Mouse (Mus musculus) kidney, postnatal 4 days (tissue): ENCODE measurements around the gene Dcps.

ENCODE experiments used
- DNase-seq, 2 experiments: peaks; one replicate each; pipeline ENCODE4 v3.0.0; 2021; ENCODE audit warnings: mixed read lengths in 2 of 2

The Dcps gene

DNA sequence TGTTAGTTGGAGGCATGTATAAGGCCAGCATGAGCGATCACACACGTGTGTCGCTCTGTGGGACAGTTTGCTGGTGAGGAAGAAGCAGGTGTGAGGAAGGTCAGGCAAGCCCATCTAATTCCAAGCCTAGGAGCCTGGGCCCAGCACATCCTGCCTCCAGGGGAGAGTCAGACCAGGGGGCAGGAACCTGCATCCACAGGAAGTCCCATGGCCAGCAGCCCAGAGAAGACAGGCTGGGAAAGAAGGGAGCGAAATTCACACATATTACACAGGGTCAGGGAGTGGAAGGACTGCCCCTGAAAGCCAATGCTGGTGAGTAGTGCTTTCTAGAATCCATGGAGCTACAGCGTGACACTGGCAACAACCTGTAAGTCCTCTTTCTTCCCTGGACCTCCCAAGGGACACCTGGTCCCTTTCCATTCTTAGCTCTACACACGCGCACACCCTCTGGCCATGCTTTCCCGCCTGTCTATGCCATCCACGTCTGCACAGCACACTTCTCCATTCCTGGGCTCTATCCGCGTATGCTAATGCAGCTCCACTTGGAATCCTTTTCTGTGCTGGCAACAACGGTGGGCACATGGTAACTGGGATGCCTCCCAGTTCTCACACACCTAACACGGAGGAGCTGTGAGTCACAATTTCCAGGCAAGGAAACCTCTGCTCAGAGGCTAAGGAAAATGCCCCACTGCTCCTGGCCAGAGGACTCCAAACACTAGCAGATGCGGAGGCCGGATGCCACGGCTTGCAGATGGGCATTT is 44.0 kb downstream of the Dcps start:
- DNase-seq, result peak in 1 of 2 experiments; percentile 40

DNA sequence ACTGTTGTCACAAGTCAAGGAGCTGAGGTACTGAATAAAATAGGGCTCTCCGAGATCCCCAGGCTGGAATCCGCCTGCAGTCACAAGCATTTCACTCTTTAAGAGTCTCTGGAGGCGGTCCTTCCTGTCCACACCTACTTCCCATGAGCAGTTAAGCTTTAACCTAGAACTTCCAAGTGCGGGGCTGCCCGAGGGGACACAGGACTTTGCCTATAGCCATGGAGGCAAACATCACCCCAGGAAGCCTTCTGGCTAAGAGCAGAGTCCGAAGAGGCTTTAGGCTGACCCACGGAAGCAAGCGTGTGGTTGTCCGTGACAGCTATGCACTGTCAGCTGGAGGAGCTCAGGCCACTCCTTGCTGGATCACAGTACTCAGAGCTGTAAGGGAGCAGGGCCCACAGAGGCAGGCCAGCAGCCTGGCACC is 46.9 kb downstream of the Dcps start:
- peak; percentile 30 to 62 for DNase-seq

DNA sequence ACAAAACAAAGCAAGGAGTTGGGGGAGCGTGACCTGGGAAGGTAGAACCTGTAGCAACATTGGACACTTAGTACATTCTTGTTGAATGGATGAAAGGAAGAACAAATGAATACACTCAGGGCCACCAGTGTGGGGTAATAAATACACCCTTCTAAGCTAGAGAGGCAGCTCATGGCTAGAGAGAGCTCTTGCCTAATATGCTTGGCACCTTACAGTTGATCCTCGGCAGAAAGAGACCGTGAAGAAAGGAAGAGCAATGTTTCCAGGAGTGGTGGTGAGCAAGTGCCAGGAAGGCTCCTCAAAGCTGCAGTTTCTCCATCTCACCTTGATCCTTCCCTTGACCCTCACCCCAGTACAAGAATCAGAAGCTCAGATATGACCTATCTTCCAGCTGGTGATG is 47.3 kb downstream of the Dcps start:
- DNase-seq, result no peak

DNA sequence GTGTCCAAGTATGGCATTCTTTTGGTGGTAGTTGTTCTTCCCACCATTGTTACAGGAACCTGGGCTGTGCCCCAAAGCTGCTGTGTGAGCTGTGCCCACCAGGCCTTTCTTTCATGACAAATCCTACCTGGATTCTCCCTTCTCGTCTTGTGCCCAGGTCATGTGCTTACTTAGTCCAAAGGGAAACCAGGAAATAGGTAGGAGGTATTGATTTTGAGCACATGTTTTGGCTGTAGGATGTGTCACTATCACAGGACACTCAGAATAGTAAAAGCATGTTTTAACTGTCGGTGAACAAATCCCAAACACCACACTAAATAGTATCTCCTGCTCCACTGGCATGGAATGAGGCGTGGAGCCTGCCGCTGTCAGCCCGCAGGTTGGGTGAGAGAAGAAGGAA is 48.3 kb downstream of the Dcps start:
- DNase-seq, result no peak

DNA sequence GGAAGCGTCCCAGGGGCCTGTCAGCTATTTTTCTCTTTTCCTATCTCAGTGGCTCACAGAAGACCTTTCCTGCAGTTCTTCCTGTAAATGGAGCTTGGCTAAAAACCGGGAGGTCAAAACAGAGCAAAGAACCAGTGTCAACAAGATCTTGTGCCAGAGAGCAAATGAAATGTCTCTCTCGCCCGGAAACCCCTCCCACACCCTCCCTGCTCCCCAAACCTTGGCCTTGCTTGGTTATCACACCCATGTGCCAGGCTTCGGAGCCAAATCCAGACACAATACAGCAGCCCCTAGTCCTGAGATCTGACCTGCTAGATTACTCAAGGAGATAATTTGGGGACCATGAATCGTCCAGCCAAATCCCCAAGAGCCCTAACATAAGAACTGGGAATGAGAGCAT is 48.7 kb downstream of the Dcps start:
- DNase-seq, result peak; percentile 25 to 54

DNA sequence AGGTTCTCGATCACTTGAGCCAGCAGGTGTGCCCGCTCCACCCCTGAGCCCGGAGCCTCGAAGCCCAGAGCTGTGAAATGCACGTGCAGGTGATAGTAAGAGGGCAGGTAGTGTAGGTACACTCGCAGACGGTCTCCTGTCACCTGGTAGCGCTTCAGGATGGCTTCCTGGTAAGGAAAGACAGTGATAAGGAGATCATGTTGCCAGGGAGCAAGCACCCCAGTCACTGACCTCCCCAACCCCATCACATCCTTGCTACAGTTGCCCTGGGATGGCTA is 51.2 kb downstream of the Dcps start:
- no peak for DNase-seq

DNA sequence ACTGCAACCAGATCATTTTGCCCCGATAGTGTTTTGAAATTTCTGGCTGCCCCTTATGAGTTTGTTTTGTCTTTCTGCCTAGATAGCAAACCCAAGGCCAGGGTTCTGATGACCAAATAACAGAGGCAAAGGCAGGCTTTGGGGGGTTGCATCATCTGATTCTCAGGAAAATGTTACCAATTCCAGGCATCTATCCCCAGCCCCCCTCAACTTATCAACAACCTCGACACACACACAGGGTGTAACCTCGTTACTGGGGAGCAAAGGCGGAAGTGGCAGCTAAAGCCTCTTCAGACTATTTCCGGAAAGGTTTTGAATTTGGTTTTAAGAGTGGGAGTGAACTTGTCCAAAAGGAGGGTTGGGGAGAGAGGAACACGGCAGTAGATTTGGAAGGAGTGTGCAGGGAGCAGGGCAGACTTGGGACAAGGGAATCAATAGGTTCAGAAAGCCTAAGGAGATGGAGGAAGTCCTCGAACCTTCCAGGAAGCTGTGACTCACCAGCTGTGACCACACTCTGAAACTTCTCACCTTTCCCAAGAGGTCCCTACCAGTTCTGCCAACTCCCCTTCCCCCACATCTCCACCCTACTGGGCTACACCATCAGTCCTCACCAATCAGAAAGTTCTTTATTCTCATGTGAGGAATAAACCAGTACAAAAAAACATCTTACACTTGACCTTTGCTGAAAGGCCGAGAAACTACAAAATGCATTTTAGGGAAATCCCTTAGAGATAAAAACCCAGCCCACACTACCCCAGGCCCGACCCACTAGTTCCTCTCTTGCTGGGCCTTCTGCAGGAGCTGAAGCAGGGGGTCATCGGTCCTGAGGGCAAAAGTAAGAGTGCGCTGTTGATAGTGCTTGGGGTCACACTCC is 51.8 kb downstream of the Dcps start:
- DNase-seq, result no peak

DNA sequence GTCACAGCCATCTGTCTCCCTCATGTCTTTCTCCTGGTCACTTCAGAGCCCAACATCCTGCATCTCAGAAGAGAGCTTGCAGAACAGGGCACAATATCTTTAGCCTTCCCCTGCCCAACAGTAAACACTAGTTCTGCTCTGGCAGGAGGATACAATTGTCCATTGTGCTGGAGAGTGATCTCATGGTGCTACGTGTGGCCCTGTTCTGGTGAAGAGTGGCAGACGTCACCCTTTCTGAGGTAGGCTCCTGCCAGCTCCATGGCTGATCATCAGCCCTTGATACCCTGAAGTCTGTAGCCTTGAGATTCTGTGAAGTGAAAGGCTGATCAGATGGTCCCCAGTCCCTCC is 52.4 kb downstream of the Dcps start:
- DNase-seq, result no peak

DNA sequence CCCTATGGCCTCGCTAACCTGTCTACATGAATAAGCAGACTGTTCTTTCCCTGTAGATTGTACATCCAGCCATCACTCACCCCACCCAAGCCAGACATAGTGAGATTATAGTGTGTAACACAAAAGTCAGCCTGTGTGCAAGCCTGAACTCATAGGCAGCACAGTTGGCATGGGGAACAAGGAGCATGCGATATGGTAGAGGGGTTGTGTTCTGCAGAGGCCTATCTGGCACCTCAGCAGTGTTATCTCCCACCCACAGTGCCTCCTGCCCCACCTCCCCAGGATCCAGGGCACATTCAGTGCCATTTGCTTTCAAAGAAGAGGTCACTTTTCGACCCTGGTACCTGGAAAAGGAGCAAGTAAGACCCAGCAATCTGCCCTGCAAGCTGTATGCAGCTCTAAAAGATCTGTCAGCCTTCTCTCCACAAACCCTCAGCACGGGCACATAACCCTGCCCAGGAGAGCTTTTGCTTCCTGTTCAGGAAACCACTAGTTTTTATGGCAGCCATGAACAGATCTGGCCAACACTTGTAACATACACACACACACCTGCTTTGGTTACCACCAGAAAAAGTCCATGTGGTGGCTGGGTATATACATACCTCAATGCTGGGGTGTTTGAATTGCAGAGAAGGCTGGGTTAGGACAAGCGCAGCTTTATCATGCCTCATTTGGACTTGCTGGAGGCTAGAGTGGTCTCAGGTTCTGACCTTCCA is 53.2 kb downstream of the Dcps start:
- no peak for DNase-seq

DNA sequence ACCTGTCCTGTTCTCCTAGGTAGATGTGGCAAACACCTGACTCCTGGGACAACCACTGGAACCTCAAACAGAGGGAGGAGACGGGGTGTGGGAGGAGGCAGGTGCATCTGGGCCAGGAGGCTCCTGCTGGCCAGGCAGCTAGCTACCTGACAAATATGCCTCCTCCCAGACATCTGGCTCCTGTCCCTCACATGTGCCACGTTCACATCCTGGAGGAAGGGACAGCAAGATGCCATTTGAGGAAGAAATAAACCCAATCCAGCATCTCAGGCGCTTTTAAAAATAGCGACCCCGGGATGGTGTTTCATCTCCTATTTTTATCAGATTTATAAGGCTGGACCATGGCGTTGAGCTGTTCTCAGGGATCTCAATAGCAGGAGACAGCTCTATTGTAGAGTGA is 56.7 kb downstream of the Dcps start, which contains the start of gene St3gal4:
TSS of gene St3gal4 (minus strand) at position 101 of the 400 bp plus-strand sequence.
- no peak for DNase-seq

DNA sequence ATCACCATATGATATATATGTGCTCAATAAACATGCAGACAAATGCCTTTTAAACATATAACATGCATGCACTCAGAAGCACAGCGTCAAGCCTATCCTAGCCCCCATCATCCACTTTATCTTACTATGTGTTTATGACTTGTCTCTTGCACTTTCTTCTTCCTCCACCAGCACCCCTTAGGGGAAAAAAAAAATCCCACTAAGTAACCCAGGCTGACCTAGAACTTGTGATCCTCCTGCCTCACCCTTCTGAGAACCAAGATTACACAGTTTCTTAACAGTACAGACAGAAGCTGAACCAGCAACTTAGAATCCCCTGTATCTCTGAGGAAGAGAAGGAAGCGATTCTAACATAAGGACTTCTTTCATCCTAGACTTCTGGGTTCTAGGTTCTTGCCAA is 57.3 kb downstream of the Dcps start:
- no peak for DNase-seq

DNA sequence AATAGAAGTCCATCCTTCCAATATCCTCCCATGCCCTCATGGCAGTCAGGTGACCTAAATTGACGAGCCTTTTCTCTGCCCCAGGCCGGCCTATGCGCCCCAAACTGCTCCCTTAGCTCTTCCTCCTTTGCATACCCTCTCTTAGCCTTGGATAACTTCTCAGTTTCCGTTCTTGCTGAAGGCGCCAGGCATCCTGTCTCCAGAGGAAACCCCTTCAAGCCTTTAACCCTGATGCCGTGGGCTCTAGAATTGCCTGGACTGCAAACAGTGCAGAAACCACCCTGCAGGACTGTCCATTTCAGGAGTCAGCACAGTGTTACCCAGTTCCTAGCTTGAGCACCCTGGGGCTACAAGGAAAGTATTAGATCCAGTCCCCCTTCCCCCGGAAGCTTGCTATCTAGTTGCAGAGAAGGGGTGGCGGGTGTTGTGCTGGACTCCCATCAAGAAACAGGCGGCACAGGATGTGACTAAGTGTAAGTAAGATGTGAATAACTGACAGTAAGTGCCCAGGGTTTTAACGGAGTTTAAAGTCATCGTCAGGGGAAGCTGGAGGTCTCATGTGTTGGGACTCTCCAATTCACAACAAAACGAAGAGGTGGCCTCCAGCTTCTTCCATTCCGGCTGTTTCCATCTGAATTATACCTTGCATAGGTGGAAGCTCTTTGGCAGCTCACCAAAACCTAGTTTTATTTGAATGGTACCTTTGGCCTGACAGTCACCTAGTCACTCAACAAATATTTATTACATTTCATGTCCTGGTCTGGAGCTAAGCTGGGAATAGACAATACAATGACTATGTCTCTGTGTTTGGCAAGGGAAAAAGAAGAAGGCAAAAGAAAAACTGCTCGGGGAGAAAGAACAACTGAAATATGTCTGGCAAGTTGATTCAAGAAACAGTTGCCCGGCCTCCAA is 58.2 kb downstream of the Dcps start:
- DNase-seq, result peak; percentile 44 to 68

DNA sequence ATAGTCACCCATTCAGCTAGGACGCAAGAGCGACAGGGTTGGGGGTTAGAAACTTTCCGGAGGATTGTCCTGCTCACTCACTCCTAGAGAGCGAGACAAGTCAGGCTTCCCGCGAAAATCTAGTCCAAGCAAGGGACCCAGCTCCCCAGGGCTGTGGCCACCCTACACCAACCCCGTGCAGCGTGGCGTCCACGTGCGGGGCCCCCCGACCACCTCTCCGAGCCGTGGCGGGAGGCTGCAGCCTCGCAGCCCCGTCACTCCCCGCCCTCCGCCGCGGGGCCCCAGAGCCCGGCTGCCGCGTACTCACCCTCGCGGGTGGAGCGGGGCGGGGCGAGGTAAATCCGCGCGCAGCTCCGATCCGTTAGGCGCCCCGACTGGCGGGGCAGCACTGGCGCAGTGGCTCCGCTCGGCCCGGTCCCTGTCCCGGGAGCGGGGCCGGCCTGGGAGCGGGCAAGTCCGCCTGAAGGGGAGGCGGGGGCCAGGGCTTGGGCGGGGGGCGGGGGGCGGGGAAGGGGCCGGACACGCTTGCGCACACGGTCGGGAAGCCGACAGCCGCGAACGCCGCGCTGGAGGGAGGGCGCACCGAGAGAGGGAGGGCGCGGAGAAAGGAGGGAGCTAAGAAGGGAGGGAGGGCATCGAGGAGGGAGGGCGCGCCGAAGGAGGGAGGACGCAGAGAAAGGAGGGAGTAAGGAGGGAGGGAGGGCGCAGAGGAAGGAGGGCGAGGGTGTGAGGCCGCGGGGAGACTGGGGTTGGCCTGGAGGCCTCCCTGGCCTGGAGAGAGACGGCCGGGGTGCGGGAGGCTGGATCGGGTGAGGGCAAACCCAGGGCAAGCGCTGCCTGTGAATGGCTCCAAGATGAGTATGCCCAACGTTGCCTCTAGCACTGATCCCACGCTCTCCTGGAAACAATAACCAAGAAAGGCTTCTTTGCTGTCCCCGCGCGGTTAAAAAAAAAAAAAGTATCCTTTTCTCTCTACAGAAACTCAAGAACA is 59.2 kb downstream of the Dcps start:
- DNase-seq, result peak; percentile 82 to 87

DNA sequence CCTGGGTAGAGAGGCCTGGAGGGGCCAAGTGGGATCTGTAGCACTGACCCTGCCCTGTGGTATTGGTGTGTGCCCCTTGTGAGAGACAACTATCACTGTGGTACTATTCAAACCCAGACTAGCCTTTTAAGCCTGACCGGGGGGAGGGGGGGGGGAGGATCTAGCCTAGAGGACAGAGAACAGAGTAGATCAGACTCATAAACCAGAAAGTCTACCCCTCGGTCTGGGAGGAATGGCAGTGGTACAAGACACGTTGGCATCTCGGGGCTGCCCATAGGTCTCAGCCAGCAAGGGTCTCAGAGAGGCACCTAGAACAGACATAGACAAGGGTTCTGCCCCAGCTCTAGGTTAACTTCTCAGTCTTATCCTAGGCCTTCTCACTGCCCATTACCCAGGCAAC is 60.1 kb downstream of the Dcps start:
- no peak for DNase-seq

DNA sequence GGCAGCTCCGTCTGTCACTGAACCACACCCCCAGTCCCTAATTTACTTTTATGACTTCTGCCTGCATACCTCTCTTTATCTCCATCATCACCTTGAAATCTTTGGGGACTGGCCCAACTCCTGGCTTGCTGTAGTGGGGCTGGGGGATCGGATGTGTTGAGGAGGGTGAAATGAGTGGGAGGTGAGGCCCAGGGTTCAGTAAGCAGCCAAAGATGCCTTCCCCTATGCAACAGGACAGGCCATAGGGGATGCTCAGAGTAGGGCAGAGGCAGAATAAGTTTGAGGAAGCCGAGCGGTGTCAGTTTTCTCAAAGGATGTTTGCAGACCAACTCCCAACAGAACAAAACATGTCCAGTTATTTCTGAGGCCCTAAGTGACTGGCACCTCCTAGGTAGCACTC is 60.6 kb downstream of the Dcps start:
- no peak for DNase-seq

DNA sequence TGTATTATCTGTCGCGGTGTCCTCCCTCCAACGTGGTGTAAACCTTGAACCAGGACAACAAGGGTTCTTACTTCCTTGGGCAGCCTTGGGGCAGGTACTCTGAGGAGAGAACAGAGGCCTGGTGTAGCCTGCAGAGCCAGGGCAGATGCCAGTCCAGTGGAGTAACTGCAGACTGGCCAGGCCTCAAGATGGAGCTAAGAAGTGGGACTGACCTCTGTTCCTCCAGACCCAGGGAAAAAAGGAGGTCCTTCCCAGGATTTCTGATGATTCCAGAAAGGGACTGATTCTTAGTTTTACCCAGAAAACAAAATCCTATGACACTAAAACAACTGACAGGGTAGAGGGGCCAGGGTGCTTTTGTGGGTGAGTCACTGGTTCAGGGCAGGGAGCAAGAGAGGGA is 61.6 kb downstream of the Dcps start:
- DNase-seq, result no peak

DNA sequence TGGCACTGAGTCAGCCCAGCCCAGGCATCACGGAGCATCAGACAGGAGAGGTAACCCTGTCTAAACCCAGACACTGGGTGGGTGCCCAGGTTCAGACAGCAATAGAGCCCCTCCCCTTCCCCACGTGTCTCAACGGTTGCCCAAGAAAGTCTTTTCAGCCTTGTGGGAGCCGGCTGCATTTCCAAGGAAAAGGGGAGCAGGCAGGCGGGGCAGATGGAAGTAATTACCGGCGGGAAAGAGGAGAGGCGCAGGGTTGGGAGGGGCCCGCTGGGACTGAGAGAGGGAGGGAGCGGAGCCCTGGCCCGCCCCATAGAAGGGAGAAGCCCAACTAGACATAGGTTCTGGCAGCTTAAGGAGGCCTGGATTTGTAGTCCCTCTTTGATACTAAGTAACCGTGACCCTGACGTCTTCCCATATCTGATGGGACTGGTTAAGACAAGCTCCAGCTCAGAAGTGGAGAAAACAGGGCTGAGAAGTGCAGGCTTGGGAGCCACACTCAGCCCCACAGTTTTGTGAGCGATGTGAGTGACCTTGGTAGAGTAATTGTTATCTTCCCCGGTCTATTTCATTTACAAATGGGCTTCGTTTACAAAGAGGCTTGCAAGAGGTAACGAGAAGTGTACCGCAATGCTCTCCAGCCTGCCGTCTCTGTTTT is 63.8 kb downstream of the Dcps start:
- peak; percentile 58 to 65 for DNase-seq

DNA sequence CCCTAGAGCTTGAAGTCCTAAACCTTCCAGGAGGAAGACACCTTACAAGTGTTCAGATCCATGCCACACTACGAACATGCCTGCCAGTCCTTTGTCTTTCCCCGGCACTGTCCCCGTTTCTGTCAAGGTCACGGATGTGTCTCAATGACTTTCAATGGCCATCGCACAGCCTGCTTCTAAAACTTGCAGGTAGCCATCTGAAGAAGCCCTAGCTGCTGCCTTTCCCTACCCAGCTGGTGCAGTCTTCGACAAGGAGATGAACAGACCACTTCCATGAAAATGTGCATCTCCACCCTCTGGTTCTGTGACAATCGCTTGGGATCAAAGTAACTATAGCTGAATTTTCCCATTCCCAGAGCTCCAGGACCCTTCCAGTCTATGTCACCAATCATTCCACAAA is 64.4 kb downstream of the Dcps start:
- DNase-seq, result no peak

DNA sequence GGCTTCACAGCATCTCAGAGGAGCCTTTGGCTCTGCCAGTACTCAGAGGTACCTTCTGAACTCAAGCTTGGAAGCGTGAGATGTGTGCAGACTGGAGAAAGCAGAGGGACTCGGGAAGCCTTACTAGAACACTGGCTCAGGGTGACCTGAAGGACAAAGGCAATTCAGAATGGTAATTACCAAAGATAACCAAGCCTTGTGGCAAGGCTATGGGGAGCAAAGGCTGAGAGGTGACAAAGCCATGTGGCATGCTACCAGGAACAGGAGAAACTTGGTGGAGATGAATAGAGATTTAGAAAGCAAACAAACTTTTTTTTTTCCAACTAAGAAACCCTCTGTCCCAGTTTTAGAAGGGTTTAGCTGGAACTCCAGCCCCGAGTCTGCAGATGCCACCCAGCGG is 65.3 kb downstream of the Dcps start:
- no peak for DNase-seq

DNA sequence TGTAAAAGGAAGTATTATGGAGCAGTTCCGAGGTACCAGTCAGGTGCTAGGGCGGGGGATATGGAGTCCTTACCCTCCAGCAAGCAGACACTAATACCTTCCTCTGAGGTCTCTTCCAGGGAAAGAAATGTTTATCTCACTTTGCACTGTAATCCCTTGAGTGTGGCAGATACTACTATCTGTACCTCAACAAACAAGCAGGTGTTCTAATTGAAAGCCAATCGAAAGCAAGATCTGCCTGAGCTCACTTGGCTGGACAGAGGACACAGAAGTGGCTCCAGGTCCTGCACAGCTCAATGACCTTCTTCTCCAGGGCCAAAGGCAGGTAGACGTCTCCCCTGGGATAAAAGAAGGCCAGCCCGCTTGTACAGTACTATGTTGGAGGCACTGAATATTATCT is 65.8 kb downstream of the Dcps start:
- no peak for DNase-seq

DNA sequence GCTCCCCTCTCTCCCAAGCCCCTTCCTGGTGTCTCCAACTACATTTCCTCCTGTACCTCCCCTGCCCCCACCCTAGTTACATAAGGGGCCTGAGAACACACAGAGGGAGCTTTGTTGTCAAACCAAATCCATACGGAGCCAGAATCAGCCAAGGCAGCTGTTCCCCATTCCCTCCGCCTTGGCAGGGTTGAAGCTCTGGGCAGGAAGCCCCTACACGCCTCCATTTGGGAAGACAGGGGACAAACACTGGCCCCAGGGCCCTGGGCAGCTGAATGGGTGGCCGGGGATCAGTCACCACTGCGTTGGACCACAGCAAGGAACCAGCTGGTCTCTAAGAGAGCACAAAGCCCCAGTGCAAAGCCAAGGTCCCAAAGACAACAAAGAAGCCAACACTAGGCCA is 66.9 kb downstream of the Dcps start:
- DNase-seq, result peak; percentile 56 to 61
